Mouse (Mus musculus) stomach, embryonic 16.5 days (tissue): ENCODE data around the gene Otulinl. TPM values are rescaled to one million over a fixed set of nuclear protein-coding genes. Genes with fewer than 3 reads are reported as not detected.

Source experiments
- ATAC-seq: fragments of 200-750 bp; cut with Nextera tagmentation; 2 replicates; pipeline ENCODE4 v1.8.0; 2017; ENCODE audit warnings: moderate number of reproducible peaks, moderate TSS enrichment; ENCODE audit not compliant: insufficient read depth, low FRiP score
- H3K27ac ChIP-seq: fragments of 300-500 bp; sonication (generic); 2 replicates; pipeline ENCODE4 v1.5.1; 2014; ENCODE audit warnings: low read length
- H3K27me3 ChIP-seq: fragments of 300-500 bp; sonication (generic); 2 replicates; pipeline ENCODE4 v1.6.1; 2014; ENCODE audit warnings: low read length, control low read depth, mixed read lengths; ENCODE audit not compliant: control insufficient read depth, insufficient read depth
- H3K36me3 ChIP-seq: fragments of 300-500 bp; sonication (generic); 2 replicates; pipeline ENCODE4 v1.6.1; 2014; ENCODE audit warnings: low read length; ENCODE audit not compliant: control insufficient read depth, insufficient read depth
- H3K4me1 ChIP-seq: fragments of 300-500 bp; sonication (generic); 2 replicates; pipeline ENCODE4 v1.6.1; 2014; ENCODE audit warnings: low read length, control low read depth, mixed read lengths; ENCODE audit not compliant: control insufficient read depth, insufficient read depth
- H3K4me2 ChIP-seq: fragments of 300-500 bp; sonication (generic); 2 replicates; pipeline ENCODE4 v1.6.1; 2014; ENCODE audit warnings: low read depth, low read length, mixed read lengths
- H3K4me3 ChIP-seq: fragments of 300-500 bp; sonication (generic); replicated peaks from 2 replicates; pipeline ENCODE4 v1.5.1; 2014; ENCODE audit warnings: mild to moderate bottlenecking, low read length
- H3K9ac ChIP-seq: fragments of 300-500 bp; sonication (generic); 2 replicates; pipeline ENCODE4 v1.6.1; 2014; ENCODE audit warnings: low read length
- H3K9me3 ChIP-seq: fragments of 300-500 bp; sonication (generic); replicated peaks from 2 replicates; pipeline ENCODE4 v1.6.1; 2016; ENCODE audit warnings: low read length, control low read depth; ENCODE audit not compliant: control insufficient read depth
- WGBS: fragments of 180-500 bp; shearing (Covaris S2); extraction: QIAGEN DNeasy Blood & Tissue Kit; methylation state at CpG from one replicate; pipeline ENCODE4 v1.1.7; 2014; 5-methylcytosine and 5-hydroxymethylcytosine counted together
- polyA plus RNA-seq: library from polyadenylated mRNA; unstranded; fragments of >200 nt; fragmentation: Nextera tagmentation; extraction: Ambion mirVana; gene quantifications from 2 replicates; pipeline ENCODE4 v1.2.1, GENCODE M21; 2015

Gene Otulinl
- polyA plus RNA-seq, 1 experiment from 2014 or later: 19.3 TPM

DNA sequence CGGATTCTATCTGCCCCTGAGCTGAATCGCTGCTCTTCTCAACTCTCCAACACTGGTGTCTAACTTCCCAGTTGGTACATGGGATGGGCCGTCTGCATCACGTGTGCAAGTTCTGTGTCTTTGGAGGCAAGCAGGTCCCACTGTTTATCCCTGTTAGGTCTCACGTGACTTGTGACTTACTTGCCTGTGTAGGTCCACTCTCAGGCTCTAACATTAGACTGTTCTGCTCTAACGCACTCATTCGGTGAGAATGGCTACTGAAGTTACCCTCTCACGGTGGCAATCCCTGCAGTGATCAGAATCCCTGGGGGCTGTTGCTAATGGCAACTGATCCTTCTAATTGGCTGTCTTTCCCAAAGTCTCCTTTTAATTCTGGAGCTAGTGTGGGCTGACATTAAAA, 9.1 kb downstream of the Otulinl start:
- H3K4me1 ChIP-seq: 0 out of 2 replicates have a peak, but pooled peaks cover 4% of the 10 kb centered on the region
- ATAC-seq: no peak
- H3K4me3 ChIP-seq: no peak overlapping the region
- H3K27ac ChIP-seq: no peak overlapping the region
- H3K27me3 ChIP-seq: no peaks in the 10 kb centered on the region
- no peaks in the 10 kb centered on the region for H3K36me3 ChIP-seq
- no peak overlapping the region for H3K9ac ChIP-seq
- no peaks in the 10 kb centered on the region for H3K9me3 ChIP-seq
- 74% methylated on average over 8 of the region's 8 CpGs for WGBS
- no peak overlapping the region for H3K4me2 ChIP-seq

DNA sequence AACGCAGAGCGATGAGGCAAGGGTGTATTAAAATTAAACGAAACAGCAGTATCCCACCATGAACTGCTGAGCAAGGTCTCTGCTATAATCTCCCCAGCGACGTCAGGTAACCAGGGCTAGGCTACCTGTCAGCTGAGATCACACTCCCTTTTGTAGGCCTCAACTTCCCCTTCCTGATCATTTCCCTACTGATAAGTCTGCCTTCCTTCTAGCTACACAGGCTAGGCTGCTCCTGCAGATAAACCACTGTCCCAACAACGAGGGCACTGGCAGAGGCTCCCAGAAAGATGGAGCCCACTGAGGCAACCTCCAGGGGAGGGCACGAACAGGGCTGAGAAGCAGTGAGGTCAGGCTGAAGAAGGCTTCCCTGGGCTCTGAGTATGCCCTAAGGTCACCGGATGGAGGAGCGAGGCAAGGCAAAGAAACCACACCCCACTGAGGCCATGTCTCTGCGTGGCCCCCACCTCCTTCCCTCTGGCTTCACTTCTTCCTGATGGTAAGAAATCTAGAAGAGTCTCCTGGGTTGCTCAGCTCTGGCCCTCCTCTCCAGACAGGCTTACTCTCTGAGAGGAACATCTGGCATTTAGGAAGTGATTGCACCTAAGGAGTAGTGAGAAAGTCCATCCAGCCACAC, 9.7 kb downstream of the Otulinl start:
- H3K27me3 ChIP-seq: no peaks in the 10 kb centered on the region
- no peak overlapping the region for H3K9ac ChIP-seq
- H3K4me1 ChIP-seq: 0 out of 2 replicates have a peak, but pooled peaks cover 4% of the 10 kb centered on the region
- no peak overlapping the region for H3K27ac ChIP-seq
- H3K36me3 ChIP-seq: no peaks in the 10 kb centered on the region
- H3K9me3 ChIP-seq: no peaks in the 10 kb centered on the region
- H3K4me3 ChIP-seq: no peak overlapping the region
- no peak for ATAC-seq
- 78% methylated on average over 10 of the region's 10 CpGs for WGBS
- H3K4me2 ChIP-seq: no peak overlapping the region

DNA sequence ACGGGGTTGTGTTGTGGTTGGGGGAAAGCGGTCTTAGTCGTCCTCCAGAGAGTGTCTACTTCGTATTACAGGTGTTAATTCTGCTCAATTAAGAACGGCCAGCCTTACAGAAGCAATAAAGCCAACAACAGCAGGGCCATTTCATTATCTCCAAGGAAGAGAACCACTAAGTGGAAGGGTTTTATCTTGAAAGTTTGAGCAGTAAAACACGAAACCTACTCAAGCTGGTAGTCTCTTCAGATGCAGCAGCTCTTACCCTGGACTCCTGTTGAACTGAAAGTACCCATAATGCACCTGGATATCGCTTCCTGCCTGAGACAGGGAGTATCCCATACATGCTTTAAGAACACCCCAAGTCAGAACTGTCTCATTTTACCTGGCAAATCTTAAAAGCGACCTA, 10.7 kb downstream of the Otulinl start:
- WGBS: 84% methylated on average over 8 of the region's 8 CpGs
- no peaks in the 10 kb centered on the region for H3K9me3 ChIP-seq
- H3K27me3 ChIP-seq: no peaks in the 10 kb centered on the region
- no peak overlapping the region for H3K4me2 ChIP-seq
- ATAC-seq: no peak
- 0 out of 2 replicates have a peak, but pooled peaks cover 4% of the 10 kb centered on the region for H3K4me1 ChIP-seq
- H3K9ac ChIP-seq: no peak overlapping the region
- no peaks in the 10 kb centered on the region for H3K36me3 ChIP-seq
- H3K27ac ChIP-seq: no peak overlapping the region
- H3K4me3 ChIP-seq: no peak overlapping the region

DNA sequence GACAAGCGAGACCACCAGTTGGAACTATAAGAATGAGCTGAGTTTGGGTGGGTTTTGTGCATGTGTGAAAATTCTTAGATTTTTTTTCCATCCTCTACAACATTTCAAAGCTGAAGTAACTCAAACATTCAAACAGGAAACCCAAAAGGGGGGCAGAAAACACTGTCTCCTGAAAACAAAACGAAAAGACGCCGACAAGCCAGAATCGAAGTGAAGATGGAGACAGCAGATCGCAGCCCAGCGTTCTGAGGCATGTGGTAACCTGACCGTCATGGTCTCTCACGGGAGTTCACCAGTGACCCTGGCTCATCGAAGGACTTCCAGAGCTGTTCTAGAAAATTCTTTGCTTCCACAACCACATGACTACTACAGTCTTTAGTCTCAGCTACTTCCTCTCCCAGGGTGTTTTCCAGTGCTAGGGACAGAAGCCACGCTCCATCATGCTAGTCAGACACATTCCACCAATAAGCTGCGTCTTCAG, 11.4 kb downstream of the Otulinl start:
- no peak overlapping the region for H3K4me2 ChIP-seq
- no peaks in the 10 kb centered on the region for H3K27me3 ChIP-seq
- H3K4me1 ChIP-seq: 0 out of 2 replicates have a peak, but pooled peaks cover 10% of the 10 kb centered on the region
- no peaks in the 10 kb centered on the region for H3K36me3 ChIP-seq
- no peak for ATAC-seq
- no peak overlapping the region for H3K4me3 ChIP-seq
- WGBS: 87% methylated on average over 12 of the region's 12 CpGs
- H3K9ac ChIP-seq: no peak overlapping the region
- H3K9me3 ChIP-seq: no peaks in the 10 kb centered on the region
- H3K27ac ChIP-seq: no peak overlapping the region

DNA sequence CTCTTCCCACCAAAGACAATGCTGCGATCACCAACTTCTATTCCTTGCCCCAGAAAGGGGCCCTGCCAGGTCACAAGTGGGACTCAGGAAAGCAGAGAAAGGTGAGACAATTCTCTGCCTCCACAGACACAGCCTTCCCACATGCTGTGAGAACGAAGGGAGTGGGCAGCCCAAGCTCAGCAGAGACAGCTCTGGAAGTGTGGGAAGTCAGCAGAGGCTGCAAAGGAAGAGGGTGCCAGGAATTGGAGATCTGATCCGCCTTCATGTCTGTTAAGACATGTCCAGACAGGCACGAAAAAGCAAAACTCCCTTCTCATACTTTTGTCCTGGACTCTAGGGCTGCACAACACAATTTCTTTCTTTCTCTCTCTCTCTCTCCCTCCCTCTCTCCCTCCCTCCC, 12.1 kb downstream of the Otulinl start:
- 75% methylated on average over 4 of the region's 4 CpGs for WGBS
- no peak overlapping the region for H3K4me2 ChIP-seq
- H3K36me3 ChIP-seq: no peaks in the 10 kb centered on the region
- no peak overlapping the region for H3K27ac ChIP-seq
- H3K9me3 ChIP-seq: no peaks in the 10 kb centered on the region
- H3K9ac ChIP-seq: no peak overlapping the region
- ATAC-seq: no peak
- no peak overlapping the region for H3K4me3 ChIP-seq
- H3K27me3 ChIP-seq: no peaks in the 10 kb centered on the region
- 0 out of 2 replicates have a peak, but pooled peaks cover 7% of the 10 kb centered on the region for H3K4me1 ChIP-seq

DNA sequence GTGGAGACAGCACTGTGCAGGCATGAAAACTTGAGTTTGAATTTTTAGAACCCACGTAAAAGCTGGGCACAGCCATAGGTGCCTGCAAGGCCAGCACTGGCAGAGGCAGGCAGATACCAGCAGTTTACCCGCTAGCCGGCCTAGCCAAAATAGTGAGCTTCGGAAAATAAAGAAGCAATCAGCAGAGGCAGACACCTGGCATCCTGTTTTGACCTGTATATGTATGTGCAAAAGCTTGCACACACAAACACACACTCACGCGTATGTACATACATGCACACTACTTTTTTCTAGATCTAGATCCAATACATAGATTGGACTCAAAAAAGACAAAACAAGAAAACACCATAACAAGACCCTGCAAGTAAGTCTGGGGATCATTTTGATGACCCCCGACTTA, 12.8 kb downstream of the Otulinl start:
- Histone ChIP-seq H3K4me3 (no peak overlapping the region), H3K4me1 (0 out of 2 replicates have a peak, but pooled peaks cover 5% of the 10 kb centered on the region), H3K9me3 (no peaks in the 10 kb centered on the region), H3K27ac (no peak overlapping the region), H3K4me2 (no peak overlapping the region), H3K36me3 (no peaks in the 10 kb centered on the region), H3K9ac (no peak overlapping the region), H3K27me3 (no peaks in the 10 kb centered on the region)
- WGBS: 85% methylated on average over 7 of the region's 7 CpGs
- no peak for ATAC-seq

DNA sequence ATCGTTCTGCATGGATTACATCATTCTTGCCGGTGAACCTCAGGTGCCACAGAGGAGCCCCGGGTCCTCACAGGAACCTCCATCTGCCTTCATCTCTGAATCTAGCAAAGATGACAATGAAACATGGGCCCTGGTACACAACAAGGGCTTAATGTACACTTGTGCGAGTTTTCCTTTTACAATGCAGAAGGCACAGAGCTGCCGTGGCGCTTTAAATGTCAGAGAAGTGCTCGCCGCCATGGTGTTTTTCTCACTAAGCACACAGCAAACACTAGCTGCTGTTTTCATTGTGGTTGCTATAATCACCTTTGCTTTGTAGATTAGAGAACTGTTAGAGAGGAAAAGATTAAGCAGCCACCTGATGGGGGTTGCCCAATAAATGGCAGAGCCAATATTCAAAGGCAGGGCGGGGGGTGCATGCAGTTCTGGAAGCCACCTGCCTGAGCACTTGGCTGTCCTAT, 13.3 kb downstream of the Otulinl start:
- Histone ChIP-seq H3K4me1 (0 out of 2 replicates have a peak, but pooled peaks cover 5% of the 10 kb centered on the region), H3K9ac (no peak overlapping the region), H3K4me2 (no peak overlapping the region), H3K27ac (no peak overlapping the region), H3K27me3 (no peaks in the 10 kb centered on the region), H3K4me3 (no peak overlapping the region), H3K36me3 (no peaks in the 10 kb centered on the region), H3K9me3 (no peaks in the 10 kb centered on the region)
- no peak for ATAC-seq
- 67% methylated on average over 9 of the region's 9 CpGs for WGBS

DNA sequence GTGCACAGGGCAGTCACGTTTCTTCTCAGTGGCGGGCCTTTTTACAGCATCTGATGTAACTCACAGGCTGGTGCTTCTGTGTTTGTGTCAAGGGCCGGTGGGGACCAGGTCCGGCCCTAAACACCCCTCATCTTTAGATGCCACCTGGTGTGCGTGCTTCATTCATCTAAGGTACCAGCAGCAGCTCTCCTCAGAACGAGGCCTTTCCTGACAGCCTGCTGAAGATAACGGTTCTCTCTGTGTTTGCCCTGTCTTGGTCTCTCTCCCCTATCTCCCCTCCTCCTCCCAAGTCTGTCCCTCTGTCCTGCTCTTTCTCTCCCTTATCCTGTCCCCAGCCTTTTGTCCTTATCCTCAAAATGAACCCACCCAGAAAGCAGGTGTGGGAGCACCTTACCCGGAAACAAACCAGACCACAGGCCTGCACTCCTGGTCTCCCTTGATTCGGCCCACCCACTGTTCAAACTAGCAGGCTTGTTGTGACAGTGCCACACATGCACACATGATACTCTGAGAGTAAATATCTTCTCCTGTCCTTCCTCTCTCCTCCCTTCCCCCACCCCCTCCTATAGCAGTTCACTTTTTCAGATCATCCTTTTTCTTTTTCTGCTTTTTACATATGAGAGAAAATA, 14.4 kb downstream of the Otulinl start:
- 65% methylated on average over 9 of the region's 9 CpGs for WGBS
- H3K9ac ChIP-seq: no peak overlapping the region

DNA sequence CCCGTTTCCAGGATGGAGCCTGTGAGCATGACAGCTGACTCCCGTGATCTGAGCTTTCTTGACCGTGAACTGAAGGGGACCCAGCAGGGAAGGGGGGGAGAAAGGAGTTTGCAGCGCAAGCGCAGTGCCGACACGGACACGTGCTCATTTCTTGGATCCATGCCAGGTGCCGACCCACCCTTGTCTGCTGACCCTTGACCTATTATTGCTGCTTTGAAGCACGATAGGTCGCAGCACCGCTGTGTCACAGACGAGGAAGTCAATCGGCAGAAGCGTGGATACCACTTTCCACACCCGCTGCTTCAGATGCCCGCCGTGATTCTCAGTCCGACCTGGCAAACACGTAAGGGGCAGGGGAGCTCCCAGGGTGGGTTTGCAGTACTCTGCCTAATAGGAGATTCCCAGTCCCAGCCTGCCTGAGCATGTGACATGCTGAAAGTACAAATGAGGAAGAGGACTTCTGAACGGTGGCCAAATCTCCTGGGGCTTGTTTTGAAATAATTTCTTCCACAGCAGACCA, 15.9 kb downstream of the Otulinl start:
- Histone ChIP-seq H3K36me3 (no peaks in the 10 kb centered on the region), H3K4me2 (peak overlapping the region; percentile 29), H3K4me1 (0 out of 2 replicates have a peak, but pooled peaks cover 5% of the 10 kb centered on the region), H3K9me3 (no peaks in the 10 kb centered on the region), H3K9ac (no peak overlapping the region), H3K27ac (no peak overlapping the region), H3K27me3 (no peaks in the 10 kb centered on the region), H3K4me3 (no peak overlapping the region)
- WGBS: 41% methylated on average over 21 of the region's 21 CpGs
- no peak for ATAC-seq

More for the DNA sequence above, 14.4 kb downstream of the Otulinl start:
- no peak overlapping the region for H3K4me3 ChIP-seq
- 0 out of 2 replicates have a peak, but pooled peaks cover 5% of the 10 kb centered on the region for H3K4me1 ChIP-seq
- H3K9me3 ChIP-seq: no peaks in the 10 kb centered on the region
- no peak for ATAC-seq
- H3K4me2 ChIP-seq: no peak overlapping the region
- H3K27ac ChIP-seq: no peak overlapping the region
- H3K36me3 ChIP-seq: no peaks in the 10 kb centered on the region
- H3K27me3 ChIP-seq: no peaks in the 10 kb centered on the region
